Mouse (Mus musculus): ENCODE data around the gene Gm11238. TPM values are rescaled to one million over a fixed set of nuclear protein-coding genes. Genes with fewer than 3 reads are reported as not detected.
A peak's percentile ranks its signal among the peaks of the same experiment; 100 is the strongest.
"Not testable (repeated sequence)": the region's sequence is repeated elsewhere in the genome, so short reads cannot be mapped to it uniquely, and the experiment has no call there.

Gene Gm11238
- polyA plus RNA-seq (2014; fragmentation: Nextera tagmentation; extraction: Ambion mirVana) = not detected in 2 replicates

DNA sequence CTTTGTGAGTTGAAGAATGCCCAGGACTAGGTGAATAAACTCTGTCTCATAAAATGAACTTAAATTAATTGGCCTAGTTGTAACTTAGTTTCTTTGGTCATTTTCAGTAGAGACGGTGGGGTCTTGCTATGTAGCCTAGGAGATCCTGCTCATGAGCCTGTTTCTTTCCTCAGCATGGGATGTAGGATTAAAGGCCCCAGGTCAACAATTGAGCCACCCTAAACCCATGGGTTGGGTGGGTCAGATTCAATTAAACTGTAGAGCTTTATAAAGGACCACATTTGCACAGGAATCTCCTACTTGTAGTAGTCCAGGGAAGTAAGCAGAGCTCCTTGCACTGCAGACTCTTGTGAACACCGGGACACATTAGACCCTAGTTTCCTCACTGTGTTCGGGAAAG, at the start of gene Gm11238:
TSS of gene Gm11238 (plus strand) at position 301 of the 400 bp plus-strand sequence.
- no CpG with 5 or more reads among the region's 3 CpGs for WGBS

DNA sequence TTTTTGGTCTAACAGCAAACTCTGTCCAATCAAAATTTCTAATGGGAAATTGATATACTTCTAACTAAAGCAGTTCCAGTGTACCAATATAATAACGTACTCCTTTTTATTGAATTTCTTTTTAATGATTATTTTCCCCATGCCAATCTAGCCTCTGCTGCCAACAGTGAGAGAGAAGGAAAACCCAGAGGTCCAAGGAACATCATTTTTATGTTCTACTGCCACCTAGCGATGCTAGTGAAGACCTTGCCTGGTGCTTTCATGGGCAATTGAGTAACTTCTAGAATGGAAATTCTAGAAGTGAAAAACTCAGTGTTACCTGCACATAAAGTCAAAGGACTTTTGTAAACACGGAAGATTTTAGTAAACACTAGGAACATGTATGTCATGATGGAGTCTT, 8.4 kb upstream of the Gm11238 start:
- Histone ChIP-seq H3K9me3 (ENCODE audit: control insufficient read depth, low read length) (no peaks in the 10 kb centered on the region), H3K4me2 (no peak overlapping the region), H3K36me3 (ENCODE audit: control insufficient read depth, insufficient read depth, low read length) (no peaks in the 10 kb centered on the region), H3K27ac (ENCODE audit: low read depth, low read length) (no peak overlapping the region), H3K4me3 (ENCODE audit: low read depth, low read length) (no peak overlapping the region), H3K4me1 (ENCODE audit: control insufficient read depth, insufficient read depth, low read length) (no peaks in the 10 kb centered on the region), H3K9ac (ENCODE audit: low read length) (no peak overlapping the region), H3K27me3 (ENCODE audit: control insufficient read depth, insufficient read depth, low read length) (no peaks in the 10 kb centered on the region)
- DNase-seq (ENCODE audit: low spot score, missing footprints) (no peak), ATAC-seq (ENCODE audit: low FRiP score) (peak; percentile 78)
- WGBS = 8% methylated on average over 3 of the region's 3 CpGs

More for the DNA sequence above, at the start of gene Gm11238:
- H3K9ac ChIP-seq (ENCODE audit: low read length); H3K9me3 ChIP-seq (ENCODE audit: control insufficient read depth, low read length); H3K27me3 ChIP-seq (ENCODE audit: control insufficient read depth, insufficient read depth, low read length); H3K27ac ChIP-seq (ENCODE audit: low read depth, low read length); H3K4me3 ChIP-seq (ENCODE audit: low read depth, low read length); H3K4me2 ChIP-seq; H3K36me3 ChIP-seq (ENCODE audit: control insufficient read depth, insufficient read depth, low read length); ATAC-seq (ENCODE audit: low FRiP score); DNase-seq (ENCODE audit: low spot score, missing footprints); H3K4me1 ChIP-seq (ENCODE audit: control insufficient read depth, insufficient read depth, low read length): not testable (repeated sequence)

DNA sequence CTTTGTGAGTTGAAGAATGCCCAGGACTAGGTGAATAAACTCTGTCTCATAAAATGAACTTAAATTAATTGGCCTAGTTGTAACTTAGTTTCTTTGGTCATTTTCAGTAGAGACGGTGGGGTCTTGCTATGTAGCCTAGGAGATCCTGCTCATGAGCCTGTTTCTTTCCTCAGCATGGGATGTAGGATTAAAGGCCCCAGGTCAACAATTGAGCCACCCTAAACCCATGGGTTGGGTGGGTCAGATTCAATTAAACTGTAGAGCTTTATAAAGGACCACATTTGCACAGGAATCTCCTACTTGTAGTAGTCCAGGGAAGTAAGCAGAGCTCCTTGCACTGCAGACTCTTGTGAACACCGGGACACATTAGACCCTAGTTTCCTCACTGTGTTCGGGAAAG, 15.0 kb downstream of the Gm11238 start, which contains the start of gene Gm11237:
TSS of gene Gm11237 (plus strand) at position 301 of the 400 bp plus-strand sequence.
- not testable (repeated sequence) for H3K4me3 ChIP-seq (ENCODE audit: low read depth, low read length); H3K9ac ChIP-seq (ENCODE audit: low read length); H3K36me3 ChIP-seq (ENCODE audit: control insufficient read depth, insufficient read depth, low read length); H3K27me3 ChIP-seq (ENCODE audit: control insufficient read depth, insufficient read depth, low read length); ATAC-seq (ENCODE audit: low FRiP score); H3K27ac ChIP-seq (ENCODE audit: low read depth, low read length); DNase-seq (ENCODE audit: low spot score, missing footprints); H3K9me3 ChIP-seq (ENCODE audit: control insufficient read depth, low read length); H3K4me1 ChIP-seq (ENCODE audit: control insufficient read depth, insufficient read depth, low read length); H3K4me2 ChIP-seq
- WGBS = no CpG with 5 or more reads among the region's 3 CpGs

DNA sequence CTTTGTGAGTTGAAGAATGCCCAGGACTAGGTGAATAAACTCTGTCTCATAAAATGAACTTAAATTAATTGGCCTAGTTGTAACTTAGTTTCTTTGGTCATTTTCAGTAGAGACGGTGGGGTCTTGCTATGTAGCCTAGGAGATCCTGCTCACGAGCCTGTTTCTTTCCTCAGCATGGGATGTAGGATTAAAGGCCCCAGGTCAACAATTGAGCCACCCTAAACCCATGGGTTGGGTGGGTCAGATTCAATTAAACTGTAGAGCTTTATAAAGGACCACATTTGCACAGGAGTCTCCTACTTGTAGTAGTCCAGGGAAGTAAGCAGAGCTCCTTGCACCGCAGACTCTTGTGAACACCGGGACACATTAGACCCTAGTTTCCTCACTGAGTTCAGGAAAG, 30.1 kb downstream of the Gm11238 start, which contains the start of gene Gm11236:
TSS of gene Gm11236 (plus strand) at position 301 of the 400 bp plus-strand sequence.
- not testable (repeated sequence) for H3K4me2 ChIP-seq; H3K4me1 ChIP-seq (ENCODE audit: control insufficient read depth, insufficient read depth, low read length); ATAC-seq (ENCODE audit: low FRiP score); H3K27ac ChIP-seq (ENCODE audit: low read depth, low read length); H3K27me3 ChIP-seq (ENCODE audit: control insufficient read depth, insufficient read depth, low read length); H3K4me3 ChIP-seq (ENCODE audit: low read depth, low read length); H3K36me3 ChIP-seq (ENCODE audit: control insufficient read depth, insufficient read depth, low read length); H3K9me3 ChIP-seq (ENCODE audit: control insufficient read depth, low read length); DNase-seq (ENCODE audit: low spot score, missing footprints); H3K9ac ChIP-seq (ENCODE audit: low read length)
- WGBS = no CpG with 5 or more reads among the region's 4 CpGs

DNA sequence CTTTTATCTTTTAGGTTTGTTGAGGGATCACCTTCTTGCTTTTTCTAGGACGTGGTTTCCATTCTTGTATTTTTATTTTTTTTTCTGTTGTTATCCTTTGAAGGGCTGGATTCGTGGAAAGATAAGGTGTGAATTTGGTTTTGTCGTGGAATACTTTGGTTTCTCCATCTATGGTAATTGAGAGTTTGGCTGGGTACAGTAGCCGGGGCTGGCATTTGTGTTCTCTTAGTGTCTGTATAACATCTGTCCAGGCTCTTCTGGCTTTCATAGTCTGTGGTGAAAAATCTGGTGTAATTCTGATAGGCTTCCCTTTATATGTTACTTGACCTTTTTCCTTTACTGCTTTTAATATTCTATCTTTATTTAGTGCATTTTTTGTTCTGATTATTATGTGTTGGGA, 54.2 kb downstream of the Gm11238 start:
- not testable (repeated sequence) for H3K27me3 ChIP-seq (ENCODE audit: control insufficient read depth, insufficient read depth, low read length); H3K4me3 ChIP-seq (ENCODE audit: low read depth, low read length); H3K27ac ChIP-seq (ENCODE audit: low read depth, low read length); DNase-seq (ENCODE audit: low spot score, missing footprints); ATAC-seq (ENCODE audit: low FRiP score); H3K4me2 ChIP-seq; H3K36me3 ChIP-seq (ENCODE audit: control insufficient read depth, insufficient read depth, low read length); H3K9ac ChIP-seq (ENCODE audit: low read length); H3K9me3 ChIP-seq (ENCODE audit: control insufficient read depth, low read length); H3K4me1 ChIP-seq (ENCODE audit: control insufficient read depth, insufficient read depth, low read length)
- WGBS = 91% methylated on average over 4 of the region's 4 CpGs

DNA sequence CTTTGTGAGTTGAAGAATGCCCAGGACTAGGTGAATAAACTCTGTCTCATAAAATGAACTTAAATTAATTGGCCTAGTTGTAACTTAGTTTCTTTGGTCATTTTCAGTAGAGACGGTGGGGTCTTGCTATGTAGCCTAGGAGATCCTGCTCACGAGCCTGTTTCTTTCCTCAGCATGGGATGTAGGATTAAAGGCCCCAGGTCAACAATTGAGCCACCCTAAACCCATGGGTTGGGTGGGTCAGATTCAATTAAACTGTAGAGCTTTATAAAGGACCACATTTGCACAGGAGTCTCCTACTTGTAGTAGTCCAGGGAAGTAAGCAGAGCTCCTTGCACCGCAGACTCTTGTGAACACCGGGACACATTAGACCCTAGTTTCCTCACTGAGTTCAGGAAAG, 60.4 kb downstream of the Gm11238 start, which contains the start of gene Gm11239:
TSS of gene Gm11239 (plus strand) at position 301 of the 400 bp plus-strand sequence.
- H3K9ac ChIP-seq (ENCODE audit: low read length); H3K27me3 ChIP-seq (ENCODE audit: control insufficient read depth, insufficient read depth, low read length); ATAC-seq (ENCODE audit: low FRiP score); H3K36me3 ChIP-seq (ENCODE audit: control insufficient read depth, insufficient read depth, low read length); H3K4me1 ChIP-seq (ENCODE audit: control insufficient read depth, insufficient read depth, low read length); H3K27ac ChIP-seq (ENCODE audit: low read depth, low read length); H3K4me2 ChIP-seq; H3K9me3 ChIP-seq (ENCODE audit: control insufficient read depth, low read length); DNase-seq (ENCODE audit: low spot score, missing footprints); H3K4me3 ChIP-seq (ENCODE audit: low read depth, low read length): not testable (repeated sequence)
- WGBS = no CpG with 5 or more reads among the region's 4 CpGs

DNA sequence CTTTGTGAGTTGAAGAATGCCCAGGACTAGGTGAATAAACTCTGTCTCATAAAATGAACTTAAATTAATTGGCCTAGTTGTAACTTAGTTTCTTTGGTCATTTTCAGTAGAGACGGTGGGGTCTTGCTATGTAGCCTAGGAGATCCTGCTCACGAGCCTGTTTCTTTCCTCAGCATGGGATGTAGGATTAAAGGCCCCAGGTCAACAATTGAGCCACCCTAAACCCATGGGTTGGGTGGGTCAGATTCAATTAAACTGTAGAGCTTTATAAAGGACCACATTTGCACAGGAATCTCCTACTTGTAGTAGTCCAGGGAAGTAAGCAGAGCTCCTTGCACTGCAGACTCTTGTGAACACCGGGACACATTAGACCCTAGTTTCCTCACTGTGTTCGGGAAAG, 75.5 kb downstream of the Gm11238 start, which contains the start of gene Gm428:
TSS of gene Gm428 (plus strand) at position 301 of the 400 bp plus-strand sequence.
- not testable (repeated sequence) for DNase-seq (ENCODE audit: low spot score, missing footprints)
- WGBS = no CpG with 5 or more reads among the region's 4 CpGs

More for the DNA sequence above, 75.5 kb downstream of the Gm11238 start, which contains the start of gene Gm428:
- H3K4me1 ChIP-seq (ENCODE audit: control insufficient read depth, insufficient read depth, low read length); H3K4me3 ChIP-seq (ENCODE audit: low read depth, low read length); H3K9ac ChIP-seq (ENCODE audit: low read length); H3K27me3 ChIP-seq (ENCODE audit: control insufficient read depth, insufficient read depth, low read length); H3K4me2 ChIP-seq; H3K27ac ChIP-seq (ENCODE audit: low read depth, low read length); H3K9me3 ChIP-seq (ENCODE audit: control insufficient read depth, low read length); H3K36me3 ChIP-seq (ENCODE audit: control insufficient read depth, insufficient read depth, low read length); ATAC-seq (ENCODE audit: low FRiP score): not testable (repeated sequence)

Other genes with a start within 250 kb of the Gm11238 start
- not detected in 2 replicates for gene Gm11487, start 202.8 kb upstream of the Gm11238 start, polyA plus RNA-seq (2014; fragmentation: Nextera tagmentation; extraction: Ambion mirVana)
- not detected in 2 replicates for gene Gm11237, start 15.1 kb downstream of the Gm11238 start, polyA plus RNA-seq (2014; fragmentation: Nextera tagmentation; extraction: Ambion mirVana)
- gene Gm11236, start 30.2 kb downstream of the Gm11238 start, polyA plus RNA-seq (2014; fragmentation: Nextera tagmentation; extraction: Ambion mirVana) = not detected in 2 replicates
- gene Gm11239, start 60.5 kb downstream of the Gm11238 start, polyA plus RNA-seq (2014; fragmentation: Nextera tagmentation; extraction: Ambion mirVana) = not detected in 2 replicates
- gene Gm428, start 75.6 kb downstream of the Gm11238 start, polyA plus RNA-seq (2014; fragmentation: Nextera tagmentation; extraction: Ambion mirVana) = not detected in 2 replicates
- gene Rasef, start 183.1 kb downstream of the Gm11238 start, polyA plus RNA-seq (2014; fragmentation: Nextera tagmentation; extraction: Ambion mirVana) = 0.05 and 0.22 TPM in 2 replicates